Mouse (Mus musculus): Measurements from ENCODE around the gene Armc6. TPM values are rescaled to one million over a fixed set of nuclear protein-coding genes. Genes with fewer than 3 reads are reported as not detected.
A peak's percentile ranks its signal among the peaks of the same experiment; 100 is the strongest.

The Armc6 gene
- polyA plus RNA-seq, 1 experiment from 2014 or later: 16.5 TPM

- H3K36me3 ChIP-seq (ENCODE audit: control insufficient read depth, insufficient read depth, low read length): no peaks in the 10 kb centered on the region
- no peak overlapping the region for H3K4me2 ChIP-seq (ENCODE audit: low read length)
- H3K9me3 ChIP-seq (ENCODE audit: control insufficient read depth, low read length): no peaks in the 10 kb centered on the region
- H3K27ac ChIP-seq (replicated peaks in 1 of 2; ENCODE audit: control insufficient read depth in 1 of 2, insufficient read depth in 1 of 2, low read depth in 2 of 2, low read length in 2 of 2): no peak overlapping the region
- ATAC-seq (ENCODE audit: insufficient number of reproducible peaks, insufficient read depth, low FRiP score, low read depth): no peak
- no peak overlapping the region for H3K9ac ChIP-seq (ENCODE audit: low read length)
- peaks cover 13 to 16% of the 10 kb centered on the region in 2 experiments for H3K4me1 ChIP-seq (ENCODE audit: control insufficient read depth in 2 of 2, insufficient read depth in 2 of 2, low read length in 2 of 2)
- no peaks in the 10 kb centered on the region for H3K27me3 ChIP-seq (ENCODE audit: control insufficient read depth, insufficient read depth, low read length)
- H3K4me3 ChIP-seq (ENCODE audit: control insufficient read depth in 1 of 2, insufficient read depth in 1 of 2, low read depth in 1 of 2, low read length in 2 of 2): no peak overlapping the region
Observed at GRCm38 (mm10) chr8:70274350-70274749, 40.1 kb upstream of the Armc6 start.

- Histone ChIP-seq H3K27me3 (ENCODE audit: control insufficient read depth, insufficient read depth, low read length) (no peaks in the 10 kb centered on the region), H3K4me3 (ENCODE audit: control insufficient read depth in 1 of 2, insufficient read depth in 1 of 2, low read depth in 1 of 2, low read length in 2 of 2) (no peak overlapping the region), H3K27ac (replicated peaks in 1 of 2; ENCODE audit: control insufficient read depth in 1 of 2, insufficient read depth in 1 of 2, low read depth in 2 of 2, low read length in 2 of 2) (no peak overlapping the region), H3K9me3 (ENCODE audit: control insufficient read depth, low read length) (no peaks in the 10 kb centered on the region), H3K36me3 (ENCODE audit: control insufficient read depth, insufficient read depth, low read length) (no peaks in the 10 kb centered on the region), H3K9ac (ENCODE audit: low read length) (no peak overlapping the region), H3K4me1 (ENCODE audit: control insufficient read depth in 2 of 2, insufficient read depth in 2 of 2, low read length in 2 of 2) (peaks cover 7 to 10% of the 10 kb centered on the region in 2 experiments; a peak in 2 of 4 replicates), H3K4me2 (ENCODE audit: low read length) (no peak overlapping the region)
- ATAC-seq (ENCODE audit: insufficient number of reproducible peaks, insufficient read depth, low FRiP score, low read depth): no peak
- 47% methylated on average over 3 of the region's 3 CpGs for WGBS
Observed at GRCm38 (mm10) chr8:70272949-70273348, 38.7 kb upstream of the Armc6 start.

GRCm38 (mm10) chr8:70268799-70269565 lies 34.7 kb upstream of the Armc6 start:
- WGBS: 51% methylated on average over 11 of the region's 11 CpGs
- Histone ChIP-seq H3K4me3 (ENCODE audit: control insufficient read depth in 1 of 2, insufficient read depth in 1 of 2, low read depth in 1 of 2, low read length in 2 of 2) (no peak overlapping the region), H3K4me2 (ENCODE audit: low read length) (no peak overlapping the region), H3K27me3 (ENCODE audit: control insufficient read depth, insufficient read depth, low read length) (no peaks in the 10 kb centered on the region), H3K9me3 (ENCODE audit: control insufficient read depth, low read length) (no peaks in the 10 kb centered on the region), H3K9ac (ENCODE audit: low read length) (no peak overlapping the region), H3K36me3 (ENCODE audit: control insufficient read depth, insufficient read depth, low read length) (peaks cover 14% of the 10 kb centered on the region), H3K27ac (replicated peaks in 1 of 2; ENCODE audit: control insufficient read depth in 1 of 2, insufficient read depth in 1 of 2, low read depth in 2 of 2, low read length in 2 of 2) (no peak overlapping the region), H3K4me1 (ENCODE audit: control insufficient read depth in 2 of 2, insufficient read depth in 2 of 2, low read length in 2 of 2) (peaks cover 4 to 7% of the 10 kb centered on the region in 2 experiments; a peak in 2 of 4 replicates)
- ATAC-seq (ENCODE audit: insufficient number of reproducible peaks, insufficient read depth, low FRiP score, low read depth): no peak

- no peak overlapping the region for H3K4me2 ChIP-seq (ENCODE audit: low read length)
- no peak for ATAC-seq (ENCODE audit: insufficient number of reproducible peaks, insufficient read depth, low FRiP score, low read depth)
- 60% methylated on average over 5 of the region's 5 CpGs for WGBS
- no peaks in the 10 kb centered on the region for H3K9me3 ChIP-seq (ENCODE audit: control insufficient read depth, low read length)
- H3K4me3 ChIP-seq (ENCODE audit: control insufficient read depth in 1 of 2, insufficient read depth in 1 of 2, low read depth in 1 of 2, low read length in 2 of 2): no peak overlapping the region
- H3K36me3 ChIP-seq (ENCODE audit: control insufficient read depth, insufficient read depth, low read length): peaks cover 21% of the 10 kb centered on the region
- H3K4me1 ChIP-seq (ENCODE audit: control insufficient read depth in 2 of 2, insufficient read depth in 2 of 2, low read length in 2 of 2): peaks cover 4 to 7% of the 10 kb centered on the region in 2 experiments; a peak in 2 of 4 replicates
- no peak overlapping the region for H3K27ac ChIP-seq (replicated peaks in 1 of 2; ENCODE audit: control insufficient read depth in 1 of 2, insufficient read depth in 1 of 2, low read depth in 2 of 2, low read length in 2 of 2)
- no peak overlapping the region for H3K9ac ChIP-seq (ENCODE audit: low read length)
- H3K27me3 ChIP-seq (ENCODE audit: control insufficient read depth, insufficient read depth, low read length): no peaks in the 10 kb centered on the region
Observed at GRCm38 (mm10) chr8:70268311-70268710, 34.0 kb upstream of the Armc6 start.

GRCm38 (mm10) chr8:70267674-70268073 lies 33.4 kb upstream of the Armc6 start:
- Histone ChIP-seq H3K36me3 (ENCODE audit: control insufficient read depth, insufficient read depth, low read length) (peaks cover 27% of the 10 kb centered on the region), H3K4me2 (ENCODE audit: low read length) (no peak overlapping the region), H3K9me3 (ENCODE audit: control insufficient read depth, low read length) (no peaks in the 10 kb centered on the region), H3K4me1 (ENCODE audit: control insufficient read depth in 2 of 2, insufficient read depth in 2 of 2, low read length in 2 of 2) (peaks cover 4 to 7% of the 10 kb centered on the region in 2 experiments; a peak in 2 of 4 replicates), H3K27me3 (ENCODE audit: control insufficient read depth, insufficient read depth, low read length) (no peaks in the 10 kb centered on the region), H3K4me3 (ENCODE audit: control insufficient read depth in 1 of 2, insufficient read depth in 1 of 2, low read depth in 1 of 2, low read length in 2 of 2) (no peak overlapping the region), H3K9ac (ENCODE audit: low read length) (no peak overlapping the region), H3K27ac (replicated peaks in 1 of 2; ENCODE audit: control insufficient read depth in 1 of 2, insufficient read depth in 1 of 2, low read depth in 2 of 2, low read length in 2 of 2) (no peak overlapping the region)
- WGBS: 74% methylated on average over 3 of the region's 3 CpGs
- ATAC-seq (ENCODE audit: insufficient number of reproducible peaks, insufficient read depth, low FRiP score, low read depth): no peak

GRCm38 (mm10) chr8:70259043-70259442 lies 24.8 kb upstream of the Armc6 start:
- no peak overlapping the region for H3K9ac ChIP-seq (ENCODE audit: low read length)
- no peaks in the 10 kb centered on the region for H3K9me3 ChIP-seq (ENCODE audit: control insufficient read depth, low read length)
- H3K4me3 ChIP-seq (ENCODE audit: control insufficient read depth in 1 of 2, insufficient read depth in 1 of 2, low read depth in 1 of 2, low read length in 2 of 2): no peak overlapping the region
- H3K27me3 ChIP-seq (ENCODE audit: control insufficient read depth, insufficient read depth, low read length): no peaks in the 10 kb centered on the region
- no peak for ATAC-seq (ENCODE audit: insufficient number of reproducible peaks, insufficient read depth, low FRiP score, low read depth)
- H3K27ac ChIP-seq (replicated peaks in 1 of 2; ENCODE audit: control insufficient read depth in 1 of 2, insufficient read depth in 1 of 2, low read depth in 2 of 2, low read length in 2 of 2): peak overlapping the region; percentile 2 to 67; a peak in 3 of 4 replicates
- H3K4me2 ChIP-seq (ENCODE audit: low read length): no peak overlapping the region
- WGBS: 10% methylated on average over 2 of the region's 2 CpGs
- H3K4me1 ChIP-seq (ENCODE audit: control insufficient read depth in 2 of 2, insufficient read depth in 2 of 2, low read length in 2 of 2): peaks cover 3 to 9% of the 10 kb centered on the region in 2 experiments
- peaks cover 100% of the 10 kb centered on the region for H3K36me3 ChIP-seq (ENCODE audit: control insufficient read depth, insufficient read depth, low read length)

- no peaks in the 10 kb centered on the region for H3K27me3 ChIP-seq (ENCODE audit: control insufficient read depth, insufficient read depth, low read length)
- peak; percentile 69 for ATAC-seq (ENCODE audit: insufficient number of reproducible peaks, insufficient read depth, low FRiP score, low read depth)
- no peak overlapping the region for H3K4me2 ChIP-seq (ENCODE audit: low read length)
- H3K4me3 ChIP-seq (ENCODE audit: control insufficient read depth in 1 of 2, insufficient read depth in 1 of 2, low read depth in 1 of 2, low read length in 2 of 2): no peak overlapping the region
- no peak overlapping the region for H3K9ac ChIP-seq (ENCODE audit: low read length)
- WGBS: 73% methylated on average over 5 of the region's 5 CpGs
- H3K27ac ChIP-seq (replicated peaks in 1 of 2; ENCODE audit: control insufficient read depth in 1 of 2, insufficient read depth in 1 of 2, low read depth in 2 of 2, low read length in 2 of 2): peak overlapping the region; percentile 39 to 67
- peaks cover 3 to 9% of the 10 kb centered on the region in 2 experiments for H3K4me1 ChIP-seq (ENCODE audit: control insufficient read depth in 2 of 2, insufficient read depth in 2 of 2, low read length in 2 of 2)
- H3K36me3 ChIP-seq (ENCODE audit: control insufficient read depth, insufficient read depth, low read length): peaks cover 100% of the 10 kb centered on the region
- no peaks in the 10 kb centered on the region for H3K9me3 ChIP-seq (ENCODE audit: control insufficient read depth, low read length)
Observed at GRCm38 (mm10) chr8:70258600-70258999, 24.3 kb upstream of the Armc6 start.
